Mouse (Mus musculus): Measurements from ENCODE around the gene Med13l. TPM values are rescaled to one million over a fixed set of nuclear protein-coding genes. Genes with fewer than 3 reads are reported as not detected.

The Med13l gene
- polyA plus RNA-seq, 1 experiment from 2014 or later, result 17.1 TPM

GRCm38 (mm10) chr5:118762499-118763185 is 202.2 kb downstream of the Med13l start:
- Histone ChIP-seq H3K36me3 (peaks cover 69% of the 10 kb centered on the region), H3K9me3 (no peaks in the 10 kb centered on the region), H3K27ac (no peak overlapping the region), H3K27me3 (no peaks in the 10 kb centered on the region), H3K4me3 (replicated peaks) (no peak overlapping the region), H3K4me2 (no peak overlapping the region), H3K9ac (replicated peaks) (no peak overlapping the region), H3K4me1 (replicated peaks) (peaks cover 3% of the 10 kb centered on the region; the same call in 1 of the 2 replicates)
- ATAC-seq (ENCODE audit: insufficient number of reproducible peaks, insufficient read depth, low FRiP score, low TSS enrichment, low read depth), result no peak
- WGBS, result 90% methylated on average over 18 of the region's 18 CpGs

GRCm38 (mm10) chr5:118763353-118763752 is 202.9 kb downstream of the Med13l start:
- Histone ChIP-seq H3K4me2 (no peak overlapping the region), H3K36me3 (peaks cover 62% of the 10 kb centered on the region), H3K27ac (no peak overlapping the region), H3K9ac (replicated peaks) (no peak overlapping the region), H3K27me3 (no peaks in the 10 kb centered on the region), H3K9me3 (no peaks in the 10 kb centered on the region), H3K4me3 (replicated peaks) (no peak overlapping the region), H3K4me1 (replicated peaks) (peaks cover 10% of the 10 kb centered on the region)
- 0 out of 2 replicates have a peak, but pooled peaks have one; percentile 43 for ATAC-seq (ENCODE audit: insufficient number of reproducible peaks, insufficient read depth, low FRiP score, low TSS enrichment, low read depth)
- 59% methylated on average over 5 of the region's 5 CpGs for WGBS

GRCm38 (mm10) chr5:118769143-118769542 is 208.7 kb downstream of the Med13l start:
- no peak overlapping the region for H3K4me3 ChIP-seq (replicated peaks)
- H3K27ac ChIP-seq, result 0 out of 2 replicates have a peak overlapping the region, but pooled peaks have one; percentile 50
- H3K36me3 ChIP-seq, result peaks cover 4% of the 10 kb centered on the region; the same call in 1 of the 2 replicates
- H3K9me3 ChIP-seq, result no peaks in the 10 kb centered on the region
- no peak overlapping the region for H3K9ac ChIP-seq (replicated peaks)
- peaks cover 27% of the 10 kb centered on the region; the same call in 1 of the 2 replicates for H3K27me3 ChIP-seq
- H3K4me2 ChIP-seq, result no peak overlapping the region
- WGBS, result 31% methylated on average over 6 of the region's 6 CpGs
- H3K4me1 ChIP-seq (replicated peaks), result peaks cover 37% of the 10 kb centered on the region
- ATAC-seq (ENCODE audit: insufficient number of reproducible peaks, insufficient read depth, low FRiP score, low TSS enrichment, low read depth), result peak; percentile 74; the same call in 1 of the 2 replicates

- ATAC-seq (ENCODE audit: insufficient number of reproducible peaks, insufficient read depth, low FRiP score, low TSS enrichment, low read depth), result no peak
- 37% methylated on average over 3 of the region's 3 CpGs for WGBS
These were observed 213.4 kb downstream of the Med13l start for GRCm38 (mm10) chr5:118773866-118774265.

GRCm38 (mm10) chr5:118776396-118776795 is 215.9 kb downstream of the Med13l start:
- no peaks in the 10 kb centered on the region for H3K36me3 ChIP-seq
- 0 out of 2 replicates have a peak, but pooled peaks cover 6% of the 10 kb centered on the region for H3K9me3 ChIP-seq
- no peak for ATAC-seq (ENCODE audit: insufficient number of reproducible peaks, insufficient read depth, low FRiP score, low TSS enrichment, low read depth)
- H3K4me3 ChIP-seq (replicated peaks), result no peak overlapping the region
- peaks cover under 1% of the 10 kb centered on the region; the same call in 1 of the 2 replicates for H3K4me1 ChIP-seq (replicated peaks)
- no peak overlapping the region for H3K27ac ChIP-seq
- H3K4me2 ChIP-seq, result no peak overlapping the region
- H3K27me3 ChIP-seq, result peaks cover 50% of the 10 kb centered on the region
- WGBS, result 83% methylated on average over 6 of the region's 6 CpGs
- no peak overlapping the region for H3K9ac ChIP-seq (replicated peaks)

More at GRCm38 (mm10) chr5:118773866-118774265, 213.4 kb downstream of the Med13l start:
- no peak overlapping the region for H3K4me3 ChIP-seq (replicated peaks)
- H3K4me2 ChIP-seq, result no peak overlapping the region
- H3K9me3 ChIP-seq, result no peaks in the 10 kb centered on the region
- peaks cover 40% of the 10 kb centered on the region for H3K27me3 ChIP-seq
- no peak overlapping the region for H3K9ac ChIP-seq (replicated peaks)
- H3K4me1 ChIP-seq (replicated peaks), result peaks cover 22% of the 10 kb centered on the region
- no peaks in the 10 kb centered on the region for H3K36me3 ChIP-seq
- no peak overlapping the region for H3K27ac ChIP-seq

GRCm38 (mm10) chr5:118781598-118781997 is 221.1 kb downstream of the Med13l start:
- Histone ChIP-seq H3K4me2 (no peak overlapping the region), H3K9ac (replicated peaks) (no peak overlapping the region), H3K4me3 (replicated peaks) (no peak overlapping the region), H3K4me1 (replicated peaks) (no peaks in the 10 kb centered on the region), H3K9me3 (0 out of 2 replicates have a peak, but pooled peaks cover 10% of the 10 kb centered on the region), H3K27me3 (peaks cover 57% of the 10 kb centered on the region), H3K27ac (no peak overlapping the region), H3K36me3 (no peaks in the 10 kb centered on the region)
- no peak for ATAC-seq (ENCODE audit: insufficient number of reproducible peaks, insufficient read depth, low FRiP score, low TSS enrichment, low read depth)
- 13% methylated on average over 17 of the region's 17 CpGs for WGBS

- ATAC-seq (ENCODE audit: insufficient number of reproducible peaks, insufficient read depth, low FRiP score, low TSS enrichment, low read depth), result no peak
- Histone ChIP-seq H3K4me3 (replicated peaks) (no peak overlapping the region), H3K9me3 (0 out of 2 replicates have a peak, but pooled peaks cover 10% of the 10 kb centered on the region), H3K27me3 (peaks cover 60% of the 10 kb centered on the region), H3K9ac (replicated peaks) (no peak overlapping the region), H3K36me3 (no peaks in the 10 kb centered on the region), H3K27ac (no peak overlapping the region), H3K4me2 (no peak overlapping the region), H3K4me1 (replicated peaks) (no peaks in the 10 kb centered on the region)
- 80% methylated on average over 3 of the region's 3 CpGs for WGBS
These were observed 221.7 kb downstream of the Med13l start for GRCm38 (mm10) chr5:118782139-118782538.

- Histone ChIP-seq H3K27ac (no peak overlapping the region), H3K27me3 (peaks cover 27% of the 10 kb centered on the region), H3K4me3 (replicated peaks) (no peak overlapping the region), H3K4me2 (no peak overlapping the region), H3K36me3 (no peaks in the 10 kb centered on the region), H3K9me3 (0 out of 2 replicates have a peak, but pooled peaks cover 8% of the 10 kb centered on the region), H3K4me1 (replicated peaks) (no peaks in the 10 kb centered on the region), H3K9ac (replicated peaks) (no peak overlapping the region)
- 89% methylated on average over 11 of the region's 11 CpGs for WGBS
- ATAC-seq (ENCODE audit: insufficient number of reproducible peaks, insufficient read depth, low FRiP score, low TSS enrichment, low read depth), result no peak
These were observed 228.7 kb downstream of the Med13l start for GRCm38 (mm10) chr5:118789226-118789625.

- H3K9me3 ChIP-seq, result 0 out of 2 replicates have a peak, but pooled peaks cover 8% of the 10 kb centered on the region
- H3K36me3 ChIP-seq, result no peaks in the 10 kb centered on the region
- no peaks in the 10 kb centered on the region for H3K4me1 ChIP-seq (replicated peaks)
- H3K9ac ChIP-seq (replicated peaks), result no peak overlapping the region
- H3K27ac ChIP-seq, result no peak overlapping the region
- no peak for ATAC-seq (ENCODE audit: insufficient number of reproducible peaks, insufficient read depth, low FRiP score, low TSS enrichment, low read depth)
- 76% methylated on average over 9 of the region's 9 CpGs for WGBS
- H3K27me3 ChIP-seq, result peaks cover 22% of the 10 kb centered on the region
- H3K4me3 ChIP-seq (replicated peaks), result no peak overlapping the region
- no peak overlapping the region for H3K4me2 ChIP-seq
These were observed 229.3 kb downstream of the Med13l start for GRCm38 (mm10) chr5:118789776-118790175.

GRCm38 (mm10) chr5:118797811-118798210 is 237.3 kb downstream of the Med13l start:
- no peaks in the 10 kb centered on the region for H3K4me1 ChIP-seq (replicated peaks)
- no peak overlapping the region for H3K4me3 ChIP-seq (replicated peaks)
- peaks cover 15% of the 10 kb centered on the region; the same call in 1 of the 2 replicates for H3K27me3 ChIP-seq

GRCm38 (mm10) chr5:118801592-118801991 is 241.1 kb downstream of the Med13l start:
- no peaks in the 10 kb centered on the region for H3K36me3 ChIP-seq
- H3K4me2 ChIP-seq, result no peak overlapping the region
- no peak overlapping the region for H3K9ac ChIP-seq (replicated peaks)
- no peak overlapping the region for H3K4me3 ChIP-seq (replicated peaks)
- 32% methylated on average over 5 of the region's 5 CpGs for WGBS
- no peaks in the 10 kb centered on the region for H3K4me1 ChIP-seq (replicated peaks)
- no peak overlapping the region for H3K27ac ChIP-seq
- no peaks in the 10 kb centered on the region for H3K9me3 ChIP-seq
- peaks cover 4% of the 10 kb centered on the region for H3K27me3 ChIP-seq
- no peak for ATAC-seq (ENCODE audit: insufficient number of reproducible peaks, insufficient read depth, low FRiP score, low TSS enrichment, low read depth)

More at GRCm38 (mm10) chr5:118797811-118798210, 237.3 kb downstream of the Med13l start:
- Histone ChIP-seq H3K27ac (no peak overlapping the region), H3K9me3 (0 out of 2 replicates have a peak, but pooled peaks cover under 1% of the 10 kb centered on the region), H3K9ac (replicated peaks) (no peak overlapping the region), H3K4me2 (no peak overlapping the region), H3K36me3 (no peaks in the 10 kb centered on the region)
- WGBS, result 91% methylated on average over 11 of the region's 11 CpGs
- ATAC-seq (ENCODE audit: insufficient number of reproducible peaks, insufficient read depth, low FRiP score, low TSS enrichment, low read depth), result no peak

All from limb, embryonic 12.5 days (tissue).